Mouse (Mus musculus): ENCODE results near the gene Rprml. TPM values are rescaled to one million over a fixed set of nuclear protein-coding genes. Genes with fewer than 3 reads are reported as not detected.
A peak's percentile ranks its signal among the peaks of the same experiment; 100 is the strongest.

The Rprml gene
- polyA plus RNA-seq, 1 experiment from 2014 or later, result not detected

GRCm38 (mm10) chr11:103646301-103646700 lies 3.1 kb upstream of the Rprml start:
- H3K9me3 ChIP-seq (replicated peaks), result no peaks in the 10 kb centered on the region
- H3K4me3 ChIP-seq (replicated peaks), result no peak overlapping the region
- H3K4me1 ChIP-seq (replicated peaks), result no peaks in the 10 kb centered on the region
- ATAC-seq (ENCODE audit: insufficient read depth), result no peak
- H3K36me3 ChIP-seq (replicated peaks), result no peaks in the 10 kb centered on the region
- H3K27ac ChIP-seq (replicated peaks), result no peak overlapping the region
- no peak overlapping the region for H3K4me2 ChIP-seq
- H3K27me3 ChIP-seq, result peaks cover 60% of the 10 kb centered on the region
- WGBS (ENCODE audit: insufficient replicate concordance), result 59% methylated on average over 6 of the region's 6 CpGs
- H3K9ac ChIP-seq, result no peak overlapping the region

GRCm38 (mm10) chr11:103647921-103648620 lies 1.3 kb upstream of the Rprml start:
- ATAC-seq (ENCODE audit: insufficient read depth), result no peak
- no peak overlapping the region for H3K4me2 ChIP-seq
- H3K36me3 ChIP-seq (replicated peaks), result no peaks in the 10 kb centered on the region
- H3K27ac ChIP-seq (replicated peaks), result no peak overlapping the region
- 8% methylated on average over 11 of the region's 11 CpGs for WGBS (ENCODE audit: insufficient replicate concordance)
- no peaks in the 10 kb centered on the region for H3K4me1 ChIP-seq (replicated peaks)
- H3K4me3 ChIP-seq (replicated peaks), result no peak overlapping the region
- H3K27me3 ChIP-seq, result peaks cover 73% of the 10 kb centered on the region
- H3K9me3 ChIP-seq (replicated peaks), result no peaks in the 10 kb centered on the region
- no peak overlapping the region for H3K9ac ChIP-seq

- Histone ChIP-seq H3K27ac (replicated peaks) (no peak overlapping the region), H3K4me2 (no peak overlapping the region), H3K9me3 (replicated peaks) (no peaks in the 10 kb centered on the region), H3K27me3 (peaks cover 78% of the 10 kb centered on the region), H3K36me3 (replicated peaks) (no peaks in the 10 kb centered on the region), H3K9ac (no peak overlapping the region), H3K4me3 (replicated peaks) (no peak overlapping the region), H3K4me1 (replicated peaks) (no peaks in the 10 kb centered on the region)
- WGBS (ENCODE audit: insufficient replicate concordance), result 26% methylated on average over 7 of the region's 7 CpGs
- ATAC-seq (ENCODE audit: insufficient read depth), result no peak
Observed at GRCm38 (mm10) chr11:103648656-103649055, 714 bp upstream of the Rprml start.

GRCm38 (mm10) chr11:103649983-103650493 lies 668 bp downstream of the Rprml start:
- H3K4me2 ChIP-seq, result peak overlapping the region; percentile 39; the same call in 1 of the 2 replicates
- no peak for ATAC-seq (ENCODE audit: insufficient read depth)
- H3K4me3 ChIP-seq (replicated peaks), result no peak overlapping the region
- H3K9ac ChIP-seq, result no peak overlapping the region
- no peaks in the 10 kb centered on the region for H3K4me1 ChIP-seq (replicated peaks)
- no peaks in the 10 kb centered on the region for H3K36me3 ChIP-seq (replicated peaks)
- no peak overlapping the region for H3K27ac ChIP-seq (replicated peaks)
- 2% methylated on average over 37 of the region's 37 CpGs for WGBS (ENCODE audit: insufficient replicate concordance)
- H3K27me3 ChIP-seq, result peaks cover 78% of the 10 kb centered on the region
- H3K9me3 ChIP-seq (replicated peaks), result no peaks in the 10 kb centered on the region

GRCm38 (mm10) chr11:103651426-103651825 lies 2.1 kb downstream of the Rprml start:
- H3K9me3 ChIP-seq (replicated peaks), result no peaks in the 10 kb centered on the region
- WGBS (ENCODE audit: insufficient replicate concordance), result 60% methylated on average over 6 of the region's 6 CpGs
- H3K27me3 ChIP-seq, result peaks cover 77% of the 10 kb centered on the region
- H3K9ac ChIP-seq, result no peak overlapping the region
- H3K4me1 ChIP-seq (replicated peaks), result no peaks in the 10 kb centered on the region
- ATAC-seq (ENCODE audit: insufficient read depth), result no peak
- no peaks in the 10 kb centered on the region for H3K36me3 ChIP-seq (replicated peaks)
- no peak overlapping the region for H3K27ac ChIP-seq (replicated peaks)
- no peak overlapping the region for H3K4me3 ChIP-seq (replicated peaks)
- H3K4me2 ChIP-seq, result no peak overlapping the region

GRCm38 (mm10) chr11:103653359-103653965 lies 4.1 kb downstream of the Rprml start:
- no peaks in the 10 kb centered on the region for H3K9me3 ChIP-seq (replicated peaks)
- H3K9ac ChIP-seq, result no peak overlapping the region
- H3K36me3 ChIP-seq (replicated peaks), result no peaks in the 10 kb centered on the region
- no peaks in the 10 kb centered on the region for H3K4me1 ChIP-seq (replicated peaks)
- 55% methylated on average over 10 of the region's 10 CpGs for WGBS (ENCODE audit: insufficient replicate concordance)
- H3K27me3 ChIP-seq, result peaks cover 57% of the 10 kb centered on the region
- H3K4me2 ChIP-seq, result no peak overlapping the region
- ATAC-seq (ENCODE audit: insufficient read depth), result no peak
- no peak overlapping the region for H3K27ac ChIP-seq (replicated peaks)
- no peak overlapping the region for H3K4me3 ChIP-seq (replicated peaks)

GRCm38 (mm10) chr11:103656520-103656919 lies 7.2 kb downstream of the Rprml start:
- 9% methylated on average over 3 of the region's 3 CpGs for WGBS (ENCODE audit: insufficient replicate concordance)
- Histone ChIP-seq H3K27me3 (peaks cover 26% of the 10 kb centered on the region), H3K9me3 (replicated peaks) (no peaks in the 10 kb centered on the region), H3K4me3 (replicated peaks) (no peak overlapping the region), H3K36me3 (replicated peaks) (no peaks in the 10 kb centered on the region), H3K27ac (replicated peaks) (no peak overlapping the region), H3K9ac (no peak overlapping the region), H3K4me2 (no peak overlapping the region), H3K4me1 (replicated peaks) (no peaks in the 10 kb centered on the region)
- ATAC-seq (ENCODE audit: insufficient read depth), result no peak

GRCm38 (mm10) chr11:103658189-103658588 lies 8.8 kb downstream of the Rprml start:
- 63% methylated on average over 7 of the region's 7 CpGs for WGBS (ENCODE audit: insufficient replicate concordance)
- Histone ChIP-seq H3K4me1 (replicated peaks) (no peaks in the 10 kb centered on the region), H3K36me3 (replicated peaks) (no peaks in the 10 kb centered on the region), H3K27ac (replicated peaks) (no peak overlapping the region), H3K4me2 (no peak overlapping the region), H3K4me3 (replicated peaks) (no peak overlapping the region), H3K9me3 (replicated peaks) (no peaks in the 10 kb centered on the region), H3K9ac (no peak overlapping the region), H3K27me3 (peaks cover 10% of the 10 kb centered on the region)
- ATAC-seq (ENCODE audit: insufficient read depth), result no peak

- Histone ChIP-seq H3K4me2 (no peak overlapping the region), H3K4me3 (replicated peaks) (no peak overlapping the region), H3K36me3 (replicated peaks) (no peaks in the 10 kb centered on the region), H3K9ac (no peak overlapping the region), H3K27ac (replicated peaks) (no peak overlapping the region), H3K27me3 (peaks cover 6% of the 10 kb centered on the region), H3K4me1 (replicated peaks) (no peaks in the 10 kb centered on the region), H3K9me3 (replicated peaks) (no peaks in the 10 kb centered on the region)
- 40% methylated on average over 4 of the region's 4 CpGs for WGBS (ENCODE audit: insufficient replicate concordance)
- ATAC-seq (ENCODE audit: insufficient read depth), result no peak
Observed at GRCm38 (mm10) chr11:103661863-103662262, 12.5 kb downstream of the Rprml start.

GRCm38 (mm10) chr11:103662546-103662945 lies 13.2 kb downstream of the Rprml start:
- H3K9ac ChIP-seq, result no peak overlapping the region
- H3K4me2 ChIP-seq, result no peak overlapping the region
- no peaks in the 10 kb centered on the region for H3K4me1 ChIP-seq (replicated peaks)
- no peak overlapping the region for H3K27ac ChIP-seq (replicated peaks)
- H3K36me3 ChIP-seq (replicated peaks), result no peaks in the 10 kb centered on the region
- 62% methylated on average over 5 of the region's 5 CpGs for WGBS (ENCODE audit: insufficient replicate concordance)
- H3K9me3 ChIP-seq (replicated peaks), result no peaks in the 10 kb centered on the region
- H3K4me3 ChIP-seq (replicated peaks), result no peak overlapping the region
- ATAC-seq (ENCODE audit: insufficient read depth), result no peak
- peaks cover 9% of the 10 kb centered on the region for H3K27me3 ChIP-seq

- WGBS (ENCODE audit: insufficient replicate concordance), result 69% methylated on average over 8 of the region's 8 CpGs
Observed at GRCm38 (mm10) chr11:103663119-103663518, 13.7 kb downstream of the Rprml start.

More at GRCm38 (mm10) chr11:103663119-103663518, 13.7 kb downstream of the Rprml start:
- Histone ChIP-seq H3K27ac (replicated peaks) (no peak overlapping the region), H3K9ac (no peak overlapping the region), H3K36me3 (replicated peaks) (no peaks in the 10 kb centered on the region), H3K4me3 (replicated peaks) (no peak overlapping the region), H3K4me1 (replicated peaks) (no peaks in the 10 kb centered on the region), H3K27me3 (peaks cover 10% of the 10 kb centered on the region), H3K4me2 (no peak overlapping the region), H3K9me3 (replicated peaks) (no peaks in the 10 kb centered on the region)
- ATAC-seq (ENCODE audit: insufficient read depth), result no peak

All from liver, embryonic 15.5 days (tissue).